Mouse (Mus musculus) limb, embryonic 10.5 days (tissue): ENCODE data around the gene Atp11a. TPM values are rescaled to one million over a fixed set of nuclear protein-coding genes. Genes with fewer than 3 reads are reported as not detected.

ENCODE experiments used
- DNase-seq: peaks from one replicate; pipeline ENCODE4 v3.0.0-alpha.2; 2017; ENCODE audit warnings: low spot score
- H3K27ac ChIP-seq: fragments of 300-500 bp; sonication (generic); 2 replicates; pipeline ENCODE4 v1.5.1; 2016; ENCODE audit warnings: mild to moderate bottlenecking
- H3K27me3 ChIP-seq: fragments of 300-500 bp; sonication (generic); 2 replicates; pipeline ENCODE4 v1.6.1; 2016; ENCODE audit warnings: low read depth, mild to moderate bottlenecking; ENCODE audit not compliant: poor library complexity, severe bottlenecking
- H3K36me3 ChIP-seq: fragments of 300-500 bp; sonication (generic); 2 replicates; pipeline ENCODE4 v1.6.1; 2016; ENCODE audit warnings: mild to moderate bottlenecking, moderate library complexity
- H3K4me1 ChIP-seq: fragments of 300-500 bp; sonication (generic); 2 replicates; pipeline ENCODE4 v1.6.1; 2016
- H3K4me3 ChIP-seq: fragments of 300-500 bp; sonication (generic); 2 replicates; pipeline ENCODE4 v1.5.1; 2016; ENCODE audit warnings: mild to moderate bottlenecking, moderate library complexity
- H3K9me3 ChIP-seq: fragments of 300-500 bp; sonication (generic); replicated peaks from 2 replicates; pipeline ENCODE4 v1.6.1; 2016; ENCODE audit warnings: mild to moderate bottlenecking
- WGBS: fragments of 180-500 bp; shearing (Covaris S2); methylation state at CpG from one replicate; pipeline ENCODE4 v1.1.7; 2016; 5-methylcytosine and 5-hydroxymethylcytosine counted together
- polyA plus RNA-seq: library from polyadenylated mRNA; unstranded; fragments of >200 nt; fragmentation: Nextera tagmentation; extraction: Ambion mirVana; gene quantifications from 2 replicates; pipeline ENCODE4 v1.2.1, GENCODE M21; 2016

Atp11a gene
- polyA plus RNA-seq = 7.9 and 10.8 TPM in 2 replicates

DNA sequence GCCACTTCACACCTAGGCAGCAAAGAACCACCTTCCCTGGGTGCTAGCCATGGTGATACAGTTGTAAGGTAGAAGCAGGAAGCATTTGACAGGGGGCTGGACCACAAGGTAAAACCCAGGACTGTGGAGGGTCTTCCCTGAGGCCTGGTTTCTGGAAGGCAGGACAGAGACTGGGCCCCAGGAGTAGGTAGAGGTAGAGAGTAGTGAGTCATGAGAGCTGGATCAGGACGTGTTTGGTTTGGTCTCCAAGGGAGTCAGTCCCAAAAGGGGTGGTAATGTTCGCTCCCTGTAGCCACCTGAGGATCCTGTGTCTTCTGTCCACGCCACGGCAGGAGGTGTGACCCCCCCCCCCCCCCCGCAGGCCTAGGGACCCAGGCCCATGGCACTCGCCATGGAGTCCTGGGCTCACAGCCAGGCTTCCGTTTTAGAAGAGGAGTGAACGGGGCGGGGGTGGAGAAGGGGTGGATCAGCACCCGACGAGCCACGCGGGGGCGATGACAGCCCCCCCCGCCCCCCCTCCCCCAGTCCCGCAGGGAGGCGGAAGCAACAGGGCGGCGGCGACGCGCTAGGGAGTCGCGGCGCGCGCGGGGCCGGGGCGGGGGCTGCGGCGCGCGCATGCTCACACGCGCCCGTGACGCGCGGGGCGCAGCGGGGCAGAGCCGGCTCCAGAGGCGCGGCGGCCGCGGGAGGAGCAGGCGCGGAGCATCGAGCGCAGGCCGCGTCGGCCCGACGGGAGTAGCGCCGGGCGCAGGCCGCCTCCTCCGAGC lies at the start of gene Atp11a:
Gene Atp11a, plus strand, starts transcription at position 624 of the 767 bp plus-strand sequence.
- peaks cover 25% of the 10 kb centered on the region for H3K27me3 ChIP-seq
- 6% methylated on average over 62 of the region's 62 CpGs for WGBS
- H3K27ac ChIP-seq = peak within 1 kb of the TSS; percentile 86
- peak; percentile 70 for DNase-seq
- H3K4me1 ChIP-seq = peaks cover 37% of the 10 kb centered on the region
- no peaks in the 10 kb centered on the region for H3K9me3 ChIP-seq
- H3K36me3 ChIP-seq = no peaks in the 10 kb centered on the region
- H3K4me3 ChIP-seq = peak within 1 kb of the TSS; percentile 77

DNA sequence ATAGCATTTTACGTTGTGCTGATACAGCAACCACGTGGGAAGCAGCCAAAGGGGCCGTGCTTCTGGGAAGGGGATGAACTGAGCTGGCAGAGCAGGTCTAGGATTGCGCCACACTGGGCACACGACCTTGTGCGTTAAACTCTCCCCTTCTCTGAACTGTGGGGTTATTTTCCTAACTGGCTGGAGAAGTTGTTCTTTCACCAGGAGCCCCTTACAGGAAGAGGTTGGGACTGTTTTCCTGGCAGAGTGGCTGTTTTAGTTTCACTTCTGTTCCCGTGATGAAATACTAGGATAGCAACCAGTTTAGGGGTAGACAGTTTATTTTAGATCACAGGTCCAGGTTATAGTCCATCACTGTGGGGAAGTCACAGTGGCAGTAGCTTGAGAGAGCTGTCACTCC lies 45.2 kb upstream of the Atp11a start:
- Histone ChIP-seq H3K27ac (no peak overlapping the region), H3K27me3 (no peaks in the 10 kb centered on the region), H3K4me3 (no peak overlapping the region), H3K9me3 (no peaks in the 10 kb centered on the region), H3K4me1 (peaks cover 4% of the 10 kb centered on the region; the same call in 1 of the 2 replicates), H3K36me3 (no peaks in the 10 kb centered on the region)
- 81% methylated on average over 7 of the region's 7 CpGs for WGBS
- DNase-seq = no peak

DNA sequence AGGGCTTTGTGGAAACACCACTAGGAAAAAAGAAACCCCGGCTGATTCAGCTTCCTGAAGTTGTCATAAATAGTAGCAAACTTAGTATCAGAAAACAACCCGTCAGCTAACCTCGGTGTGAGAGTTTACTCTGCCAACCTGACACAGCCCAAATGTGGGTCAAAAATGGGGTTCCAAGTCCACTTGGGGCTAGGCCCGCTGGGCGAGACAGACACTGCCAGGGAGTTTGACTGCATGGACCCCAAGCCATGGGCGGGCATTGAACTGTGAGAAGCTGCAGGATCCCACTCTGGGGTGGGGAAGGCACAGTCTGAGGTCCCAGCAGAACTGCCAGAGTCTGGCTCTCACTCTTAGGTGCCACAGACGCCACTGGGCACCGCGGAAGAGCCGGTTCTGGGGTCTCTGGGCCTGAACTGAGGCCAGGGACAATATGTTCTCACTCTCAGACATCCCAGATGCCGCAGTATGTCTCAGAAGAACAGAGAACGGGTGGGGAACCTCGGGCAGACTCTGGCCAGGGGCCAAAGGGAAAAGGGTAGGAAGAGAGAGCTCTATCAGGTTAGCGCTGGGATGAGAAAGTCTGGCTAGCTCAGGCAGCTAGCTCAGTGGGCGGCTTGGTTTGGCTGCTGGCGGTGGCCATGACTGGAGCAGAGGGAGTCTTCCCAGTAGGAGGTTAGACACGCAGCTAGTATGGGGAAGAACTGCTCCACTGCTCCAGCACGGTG lies 40.8 kb upstream of the Atp11a start:
- H3K27me3 ChIP-seq = no peaks in the 10 kb centered on the region
- WGBS = 87% methylated on average over 18 of the region's 18 CpGs
- H3K9me3 ChIP-seq = no peaks in the 10 kb centered on the region
- no peak overlapping the region for H3K27ac ChIP-seq
- no peaks in the 10 kb centered on the region for H3K36me3 ChIP-seq
- H3K4me1 ChIP-seq = peaks cover 4% of the 10 kb centered on the region; the same call in 1 of the 2 replicates
- DNase-seq = no peak
- no peak overlapping the region for H3K4me3 ChIP-seq

DNA sequence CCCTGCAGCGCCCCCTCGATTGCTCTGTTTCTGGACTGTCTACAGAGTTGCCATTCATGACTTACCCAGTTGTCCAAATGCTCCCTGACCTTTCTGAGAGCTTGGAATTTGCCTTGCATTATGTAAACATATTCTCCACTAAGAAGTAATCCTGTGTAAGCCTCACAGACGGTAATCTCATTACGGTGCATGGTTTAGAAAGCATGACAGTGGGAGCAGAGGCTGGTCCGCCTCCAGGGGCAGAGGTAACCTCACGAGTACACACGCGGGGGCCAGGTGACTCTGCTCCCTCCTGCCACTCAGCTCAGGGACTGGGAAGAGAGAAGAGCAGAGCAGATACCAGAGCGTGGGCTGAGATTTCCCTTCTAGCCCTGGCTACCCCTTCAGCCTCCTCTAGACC lies 37.7 kb upstream of the Atp11a start:
- no peak for DNase-seq
- WGBS = 82% methylated on average over 9 of the region's 9 CpGs
- H3K9me3 ChIP-seq = no peaks in the 10 kb centered on the region
- no peaks in the 10 kb centered on the region for H3K36me3 ChIP-seq
- peaks cover 6% of the 10 kb centered on the region; the same call in 1 of the 2 replicates for H3K4me1 ChIP-seq
- H3K27ac ChIP-seq = no peak overlapping the region
- H3K27me3 ChIP-seq = no peaks in the 10 kb centered on the region
- H3K4me3 ChIP-seq = no peak overlapping the region

DNA sequence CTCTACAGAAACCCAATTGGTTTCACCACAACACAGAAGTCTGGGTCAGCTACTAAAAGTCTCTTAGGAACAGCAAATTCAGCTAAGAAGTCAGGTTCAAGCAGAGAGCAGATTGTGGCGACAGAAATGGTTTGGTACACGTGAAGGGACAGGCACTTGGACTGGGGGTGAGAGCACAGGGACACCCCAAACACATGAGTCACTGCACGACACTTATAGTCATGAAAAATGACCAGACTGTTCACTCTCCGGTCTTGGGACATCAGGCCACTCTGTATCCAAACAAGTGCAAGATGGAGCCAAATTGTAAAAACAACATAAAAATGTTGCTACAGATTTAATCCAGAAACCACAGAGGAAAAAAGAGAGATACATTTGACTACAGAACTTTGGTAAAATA lies 28.2 kb upstream of the Atp11a start:
- no peaks in the 10 kb centered on the region for H3K9me3 ChIP-seq
- peaks cover 6% of the 10 kb centered on the region; the same call in 1 of the 2 replicates for H3K4me1 ChIP-seq
- H3K27ac ChIP-seq = no peak overlapping the region
- 83% methylated on average over 4 of the region's 4 CpGs for WGBS
- H3K27me3 ChIP-seq = no peaks in the 10 kb centered on the region
- H3K4me3 ChIP-seq = no peak overlapping the region
- DNase-seq = no peak
- H3K36me3 ChIP-seq = no peaks in the 10 kb centered on the region

DNA sequence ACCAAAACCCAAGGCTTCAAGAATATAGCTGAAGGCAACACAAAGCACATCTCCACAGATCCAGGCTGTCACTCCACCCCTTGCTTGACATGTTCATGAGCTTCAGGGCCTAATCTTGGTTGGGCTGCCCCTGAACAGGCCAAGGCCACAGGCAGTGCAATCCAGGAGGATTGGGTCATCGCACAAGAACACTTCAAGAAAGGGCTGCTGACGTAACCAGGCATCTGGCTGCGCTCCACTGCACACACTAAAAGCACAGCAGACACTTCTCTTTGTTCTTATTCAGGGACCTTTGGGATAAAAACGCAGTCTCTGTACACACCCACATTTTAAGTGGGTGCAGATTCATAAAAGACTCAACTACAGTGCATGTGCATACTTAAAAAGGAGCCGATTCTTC lies 26.0 kb upstream of the Atp11a start:
- no peak overlapping the region for H3K27ac ChIP-seq
- no peaks in the 10 kb centered on the region for H3K27me3 ChIP-seq
- H3K9me3 ChIP-seq = no peaks in the 10 kb centered on the region
- H3K4me3 ChIP-seq = no peak overlapping the region
- H3K36me3 ChIP-seq = no peaks in the 10 kb centered on the region
- peaks cover 6% of the 10 kb centered on the region; the same call in 1 of the 2 replicates for H3K4me1 ChIP-seq
- no peak for DNase-seq
- 80% methylated on average over 5 of the region's 5 CpGs for WGBS

DNA sequence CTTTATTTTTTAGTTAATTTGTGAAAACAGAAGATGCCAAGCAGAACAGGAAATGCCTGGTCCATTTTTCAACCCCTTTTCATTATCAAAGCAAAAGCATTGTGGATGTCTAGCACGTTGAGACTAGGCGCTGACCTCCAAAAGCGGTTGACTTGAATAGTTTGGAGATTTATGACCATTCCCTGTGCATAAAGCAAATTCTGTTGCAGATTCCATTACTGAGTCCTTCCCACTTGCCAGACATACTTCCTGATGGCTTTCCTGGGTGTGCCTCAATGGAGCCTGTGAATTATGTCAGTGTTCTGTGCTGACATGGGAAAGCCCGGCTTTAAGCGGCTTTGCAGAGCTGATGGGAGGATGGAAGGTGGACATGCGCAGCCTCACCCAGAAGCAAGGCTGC lies 24.4 kb upstream of the Atp11a start:
- no peak overlapping the region for H3K4me3 ChIP-seq
- WGBS = 87% methylated on average over 6 of the region's 6 CpGs
- no peaks in the 10 kb centered on the region for H3K27me3 ChIP-seq
- H3K36me3 ChIP-seq = no peaks in the 10 kb centered on the region
- H3K4me1 ChIP-seq = peaks cover 6% of the 10 kb centered on the region; the same call in 1 of the 2 replicates
- H3K9me3 ChIP-seq = no peaks in the 10 kb centered on the region
- no peak overlapping the region for H3K27ac ChIP-seq
- no peak for DNase-seq

DNA sequence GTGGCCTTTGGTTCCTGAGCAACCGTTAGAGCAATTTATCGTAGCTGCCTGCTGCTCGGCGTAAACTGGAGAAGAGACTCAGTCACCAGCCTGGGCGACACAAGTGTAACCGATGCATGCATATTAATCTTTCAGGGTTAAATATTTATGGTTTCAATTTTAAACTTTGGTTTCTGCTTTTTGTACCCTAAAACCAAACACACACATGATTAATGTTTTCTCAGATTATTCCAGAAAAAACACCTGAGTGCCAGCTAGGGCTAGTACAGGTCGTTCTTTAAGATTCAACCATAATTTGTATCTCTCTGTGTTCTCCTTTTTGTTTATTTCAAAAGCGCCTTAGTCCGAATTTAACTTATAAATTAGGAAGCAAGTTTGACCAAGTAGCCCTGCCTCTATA lies 17.7 kb upstream of the Atp11a start:
- H3K9me3 ChIP-seq = no peaks in the 10 kb centered on the region
- no peak for DNase-seq
- H3K4me1 ChIP-seq = no peaks in the 10 kb centered on the region
- H3K27me3 ChIP-seq = no peaks in the 10 kb centered on the region
- H3K36me3 ChIP-seq = no peaks in the 10 kb centered on the region
- no peak overlapping the region for H3K4me3 ChIP-seq
- H3K27ac ChIP-seq = no peak overlapping the region
- 85% methylated on average over 9 of the region's 9 CpGs for WGBS

DNA sequence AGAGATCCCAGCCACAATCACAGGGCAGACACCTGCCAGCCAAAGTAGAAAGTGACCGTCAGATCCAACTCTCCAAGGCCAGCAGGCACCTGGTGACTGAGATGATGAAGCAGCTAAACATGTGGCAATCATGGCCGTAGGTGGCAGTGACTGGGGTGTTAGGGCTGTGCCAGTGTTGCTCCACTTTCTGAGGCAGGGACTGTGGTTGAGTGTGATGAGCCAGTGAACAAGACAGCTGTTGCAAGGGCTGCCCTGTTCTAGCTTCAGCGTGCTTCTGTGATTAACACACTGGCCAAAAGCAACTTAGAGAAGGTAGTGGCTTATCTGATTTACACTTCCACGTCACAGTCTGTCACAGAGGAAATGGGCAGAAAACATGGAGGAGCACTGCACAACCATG lies 13.4 kb upstream of the Atp11a start:
- 90% methylated on average over 4 of the region's 4 CpGs for WGBS
- Histone ChIP-seq H3K27me3 (no peaks in the 10 kb centered on the region), H3K36me3 (no peaks in the 10 kb centered on the region), H3K4me1 (no peaks in the 10 kb centered on the region), H3K27ac (no peak overlapping the region), H3K9me3 (no peaks in the 10 kb centered on the region), H3K4me3 (no peak overlapping the region)
- no peak for DNase-seq

DNA sequence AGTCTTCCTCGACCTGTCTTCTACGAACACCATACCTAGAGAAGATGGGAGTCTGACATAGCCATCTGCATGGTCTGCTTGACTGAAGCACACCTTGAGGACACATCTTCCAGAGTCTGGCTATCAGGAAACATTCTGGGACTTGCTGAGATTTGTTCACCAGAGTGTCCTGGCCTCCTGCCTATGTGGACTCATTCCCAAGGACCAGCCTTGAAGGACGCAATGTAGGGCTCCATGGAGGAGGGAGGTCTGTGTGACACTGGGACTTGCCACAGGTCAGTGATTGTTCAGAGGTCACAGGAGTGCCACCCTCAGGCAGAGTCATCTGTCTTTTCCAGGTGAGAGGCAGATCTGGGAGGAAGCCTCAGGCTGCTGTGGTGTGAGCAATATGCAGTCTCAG lies 8.6 kb upstream of the Atp11a start:
- no peak for DNase-seq
- Histone ChIP-seq H3K27ac (no peak overlapping the region), H3K4me3 (no peak overlapping the region), H3K36me3 (no peaks in the 10 kb centered on the region), H3K27me3 (no peaks in the 10 kb centered on the region), H3K9me3 (no peaks in the 10 kb centered on the region), H3K4me1 (peaks cover 4% of the 10 kb centered on the region; the same call in 1 of the 2 replicates)
- 93% methylated on average over 3 of the region's 3 CpGs for WGBS

DNA sequence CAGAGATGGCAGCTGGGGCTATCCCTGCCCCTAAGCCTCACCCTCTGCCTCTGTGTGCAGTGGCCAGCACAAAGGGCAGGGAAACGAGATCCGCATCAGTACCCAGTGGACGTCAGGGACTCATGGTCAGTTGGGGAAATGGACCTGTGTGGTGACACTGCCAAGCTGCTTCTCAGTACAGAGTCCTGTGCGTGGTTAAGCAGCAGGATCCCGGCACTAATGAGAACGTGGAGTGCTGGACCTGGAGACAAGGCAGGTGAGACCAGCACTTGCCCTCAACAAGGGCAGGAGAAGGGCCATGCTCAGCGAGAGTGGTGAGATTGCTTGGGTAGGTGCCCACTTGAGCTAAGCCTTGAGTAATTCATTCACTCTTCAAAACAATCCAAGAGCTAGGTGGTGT lies 7.7 kb upstream of the Atp11a start:
- no peaks in the 10 kb centered on the region for H3K9me3 ChIP-seq
- WGBS = 88% methylated on average over 7 of the region's 7 CpGs
- H3K36me3 ChIP-seq = no peaks in the 10 kb centered on the region

DNA sequence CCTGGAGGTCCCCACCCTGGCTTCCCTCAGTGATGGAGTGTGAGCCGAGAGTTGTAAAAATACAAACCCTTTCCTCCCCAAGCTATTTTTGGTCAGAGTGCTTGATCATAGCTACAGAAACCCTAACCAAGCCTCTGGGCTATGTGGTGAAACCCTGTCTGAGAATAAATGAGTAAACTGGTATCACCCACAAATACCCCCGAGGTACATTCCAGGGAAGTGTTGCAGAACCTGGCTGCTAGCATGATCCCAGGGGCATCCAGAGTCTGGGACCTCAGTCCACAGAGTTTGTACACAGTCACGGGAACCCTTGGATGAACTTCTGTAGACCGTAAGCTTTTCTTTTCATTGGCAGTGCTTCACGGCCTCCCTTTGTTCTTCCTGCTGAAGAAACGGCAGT lies 3.8 kb upstream of the Atp11a start:
- peaks cover 11% of the 10 kb centered on the region for H3K27me3 ChIP-seq
- H3K4me3 ChIP-seq = no peak overlapping the region
- DNase-seq = no peak
- WGBS = 84% methylated on average over 6 of the region's 6 CpGs
- H3K27ac ChIP-seq = no peak overlapping the region
- H3K4me1 ChIP-seq = peaks cover 18% of the 10 kb centered on the region
- no peaks in the 10 kb centered on the region for H3K9me3 ChIP-seq
- no peaks in the 10 kb centered on the region for H3K36me3 ChIP-seq

More for the DNA sequence above, 7.7 kb upstream of the Atp11a start:
- no peak overlapping the region for H3K4me3 ChIP-seq
- no peak overlapping the region for H3K27ac ChIP-seq
- H3K27me3 ChIP-seq = 0 out of 2 replicates have a peak, but pooled peaks cover 6% of the 10 kb centered on the region
- DNase-seq = no peak
- H3K4me1 ChIP-seq = peaks cover 4% of the 10 kb centered on the region; the same call in 1 of the 2 replicates

DNA sequence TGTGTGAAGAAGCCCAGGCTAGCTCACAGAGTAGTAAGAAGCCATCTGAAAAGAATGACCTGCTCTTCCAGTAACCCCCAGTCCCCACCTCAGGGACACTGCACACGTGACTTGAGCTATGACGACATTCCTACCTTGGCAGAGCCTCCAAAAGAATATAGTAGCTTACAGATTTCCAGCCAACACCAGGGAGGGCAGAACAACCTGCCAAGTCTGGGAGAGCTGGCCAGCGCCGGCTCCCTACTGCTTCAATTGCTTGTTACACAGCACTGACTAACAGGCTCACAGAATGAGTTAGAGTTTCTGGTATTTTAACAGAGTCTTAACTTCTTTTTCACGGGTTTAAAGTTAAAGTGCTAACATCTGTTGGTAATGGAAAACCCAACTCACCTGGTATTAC lies 2.7 kb upstream of the Atp11a start:
- Histone ChIP-seq H3K9me3 (no peaks in the 10 kb centered on the region), H3K36me3 (no peaks in the 10 kb centered on the region), H3K27me3 (peaks cover 21% of the 10 kb centered on the region), H3K4me3 (no peak overlapping the region), H3K4me1 (peaks cover 20% of the 10 kb centered on the region), H3K27ac (no peak overlapping the region)
- no peak for DNase-seq
- WGBS = 81% methylated on average over 5 of the region's 5 CpGs
